Mouse (Mus musculus): ENCODE data around the gene Lin28a. TPM values are rescaled to one million over a fixed set of nuclear protein-coding genes. Genes with fewer than 3 reads are reported as not detected.
A peak's percentile ranks its signal among the peaks of the same experiment; 100 is the strongest.

Gene Lin28a
- polyA plus RNA-seq, 1 experiment from 2014 or later = 0.13 TPM

- no peak for DNase-seq (ENCODE audit: low spot score)
Measured at GRCm38 (mm10) chr4:134019641-134020351, 1.2 kb upstream of the Lin28a start.

- DNase-seq (ENCODE audit: low spot score) = no peak
Measured at GRCm38 (mm10) chr4:134019210-134019609, 569 bp upstream of the Lin28a start.

DNA sequence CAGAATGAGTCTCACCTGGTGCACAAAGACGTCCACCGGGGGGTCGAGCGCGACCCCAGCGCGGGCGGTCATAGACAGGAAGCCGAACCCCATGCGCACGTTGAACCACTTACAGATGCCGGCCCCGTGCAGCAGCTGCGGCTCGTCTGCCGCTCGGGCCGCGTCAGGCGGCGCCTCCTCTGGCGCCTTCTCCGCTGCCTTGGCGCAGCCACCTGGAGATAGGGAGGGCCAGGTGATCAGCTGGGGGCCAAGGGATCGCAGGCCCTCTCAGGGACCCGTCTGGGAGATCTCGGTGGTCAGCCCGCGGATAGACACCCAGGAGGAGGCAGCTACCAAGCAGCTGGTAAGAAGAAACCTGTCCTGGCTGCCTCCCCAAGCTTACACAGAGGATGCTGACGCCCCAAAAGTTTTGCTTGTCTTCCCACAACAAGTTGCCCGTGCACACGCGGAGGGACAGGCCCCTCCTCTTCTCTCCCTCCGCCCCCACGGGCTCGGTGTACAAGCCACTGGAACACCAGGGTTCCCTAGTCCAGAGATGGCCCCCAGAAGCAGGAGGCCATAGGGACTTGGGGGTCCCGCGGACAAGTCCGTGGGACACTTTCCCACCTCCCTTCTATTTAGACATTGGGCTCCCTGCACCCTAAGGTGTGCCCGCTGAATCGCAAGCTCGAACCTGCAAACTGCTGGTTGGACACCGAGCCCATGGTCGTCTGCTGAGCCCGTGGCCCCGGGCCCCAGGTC, 433 bp downstream of the Lin28a start:
- no peak for DNase-seq (ENCODE audit: low spot score)

GRCm38 (mm10) chr4:134017201-134017865, 1.3 kb downstream of the Lin28a start:
- no peak for DNase-seq (ENCODE audit: low spot score)

GRCm38 (mm10) chr4:134016767-134017166, 1.9 kb downstream of the Lin28a start:
- no peak for DNase-seq (ENCODE audit: low spot score)

DNA sequence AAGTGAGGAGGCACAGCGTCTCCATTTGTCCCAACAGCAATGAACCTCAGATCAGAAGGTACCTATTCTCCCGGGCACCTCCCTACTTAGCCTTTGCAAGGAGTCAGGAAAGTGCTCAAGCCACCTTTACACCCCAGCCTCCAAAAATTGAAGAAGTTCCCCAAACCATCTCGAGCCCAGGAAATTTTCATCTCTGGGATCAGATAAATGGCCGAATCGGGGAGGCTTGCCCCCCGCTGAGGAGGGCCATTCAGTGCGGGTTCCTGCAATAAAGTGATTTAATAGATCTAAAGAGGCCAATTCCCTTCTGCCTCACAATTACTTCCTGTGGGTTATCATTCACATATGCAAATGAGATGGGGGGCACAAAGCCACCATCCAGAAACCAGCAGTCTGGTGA, 2.4 kb downstream of the Lin28a start:
- no peak for DNase-seq (ENCODE audit: low spot score)

DNA sequence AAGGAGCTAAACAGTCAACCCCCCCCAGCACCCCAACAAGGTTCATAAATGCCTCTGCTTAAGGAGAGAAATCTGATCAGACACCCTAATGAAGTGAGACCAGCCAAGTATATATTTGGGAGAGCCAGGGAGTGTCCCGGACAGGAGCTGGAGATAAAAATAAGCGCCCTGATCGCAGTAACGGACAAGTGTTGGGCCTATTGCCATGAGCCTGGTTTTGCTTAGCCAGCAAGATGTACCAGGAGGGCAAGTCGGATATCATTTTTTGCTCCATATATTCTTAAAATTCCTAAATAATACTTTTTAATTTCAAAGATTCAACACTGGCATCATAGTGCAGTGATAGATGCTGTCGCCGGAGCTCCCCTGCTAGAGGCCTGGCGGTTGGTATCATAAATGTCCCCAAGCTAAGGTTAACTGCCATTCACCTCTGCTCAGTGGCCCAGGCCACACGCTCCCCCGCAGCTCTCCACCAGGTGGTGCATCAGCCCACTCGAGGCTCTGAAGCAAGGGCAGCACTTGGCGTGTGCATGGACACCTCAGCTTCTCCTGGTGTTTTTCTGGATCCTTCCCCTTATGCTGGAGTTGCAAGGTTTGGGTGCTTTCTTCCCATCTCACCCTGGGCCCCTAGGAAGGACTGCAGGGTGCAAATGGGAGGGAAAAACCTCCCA, 5.6 kb downstream of the Lin28a start:
- DNase-seq (ENCODE audit: low spot score) = peak; percentile 27

- no peak for DNase-seq (ENCODE audit: low spot score)
Measured at GRCm38 (mm10) chr4:134011450-134012414, 6.9 kb downstream of the Lin28a start.

DNA sequence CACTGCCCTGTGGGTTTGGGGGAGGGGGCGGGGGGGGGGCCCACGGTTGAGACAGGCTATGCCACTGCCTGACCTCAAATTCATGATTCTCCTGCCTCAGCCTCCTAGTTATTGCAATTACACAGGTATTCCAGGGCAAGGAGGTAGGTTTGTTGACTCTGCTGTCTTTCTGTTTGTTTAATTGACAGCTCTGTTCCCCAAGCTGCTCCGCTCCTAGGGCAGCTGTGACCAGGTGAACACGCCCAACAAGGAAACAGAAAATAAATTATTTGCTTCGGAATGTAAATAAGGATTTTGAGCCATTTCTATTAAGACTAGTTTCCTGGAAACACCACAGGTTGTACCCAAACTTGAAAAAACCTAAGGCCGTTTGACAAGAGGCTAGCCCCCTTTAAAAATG, 8.9 kb downstream of the Lin28a start:
- DNase-seq (ENCODE audit: low spot score) = no peak

- no peak for DNase-seq (ENCODE audit: low spot score)
Measured at GRCm38 (mm10) chr4:134006845-134007244, 11.8 kb downstream of the Lin28a start.

GRCm38 (mm10) chr4:134005581-134006358, 12.9 kb downstream of the Lin28a start:
- no peak for DNase-seq (ENCODE audit: low spot score)

GRCm38 (mm10) chr4:134002903-134003302, 15.7 kb downstream of the Lin28a start:
- no peak for DNase-seq (ENCODE audit: low spot score)

DNA sequence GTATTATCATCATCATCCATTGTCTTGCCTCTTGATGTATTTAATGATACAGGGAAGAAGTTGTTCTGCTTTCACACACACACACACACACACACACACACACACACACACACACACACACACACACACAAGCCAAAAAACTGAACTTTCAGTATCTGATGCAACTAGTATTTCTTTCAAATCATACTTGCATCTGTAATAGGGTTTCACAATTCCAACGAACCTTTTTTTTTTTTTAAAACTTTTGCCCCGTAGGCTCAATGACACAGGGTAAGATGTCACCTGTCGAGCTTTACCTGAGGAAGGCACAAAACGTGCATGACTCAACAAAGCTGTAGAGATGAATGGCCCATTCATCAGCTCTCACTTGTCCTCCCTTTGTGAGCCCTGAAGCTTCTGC, 16.4 kb downstream of the Lin28a start:
- DNase-seq (ENCODE audit: low spot score) = no peak

DNA sequence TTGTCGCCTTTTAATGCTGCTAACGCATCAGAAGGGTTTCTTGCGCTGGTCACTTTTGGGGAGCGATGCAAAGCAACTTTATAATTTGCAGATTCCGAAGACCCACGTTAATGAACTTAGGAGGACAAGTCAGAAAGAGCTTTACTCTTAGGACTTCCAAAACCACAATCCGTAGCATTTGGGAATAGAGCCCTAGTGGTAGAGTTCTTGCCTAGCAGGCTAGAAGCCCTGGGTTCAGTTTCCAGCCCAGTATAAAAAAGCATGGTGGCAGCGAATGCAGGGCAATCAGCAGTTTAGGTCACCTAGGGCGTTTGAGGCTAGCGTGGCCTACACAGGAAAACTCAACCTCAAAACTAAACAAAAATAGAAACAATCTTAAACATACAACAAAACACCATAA, 16.9 kb downstream of the Lin28a start:
- no peak for DNase-seq (ENCODE audit: low spot score)

DNA sequence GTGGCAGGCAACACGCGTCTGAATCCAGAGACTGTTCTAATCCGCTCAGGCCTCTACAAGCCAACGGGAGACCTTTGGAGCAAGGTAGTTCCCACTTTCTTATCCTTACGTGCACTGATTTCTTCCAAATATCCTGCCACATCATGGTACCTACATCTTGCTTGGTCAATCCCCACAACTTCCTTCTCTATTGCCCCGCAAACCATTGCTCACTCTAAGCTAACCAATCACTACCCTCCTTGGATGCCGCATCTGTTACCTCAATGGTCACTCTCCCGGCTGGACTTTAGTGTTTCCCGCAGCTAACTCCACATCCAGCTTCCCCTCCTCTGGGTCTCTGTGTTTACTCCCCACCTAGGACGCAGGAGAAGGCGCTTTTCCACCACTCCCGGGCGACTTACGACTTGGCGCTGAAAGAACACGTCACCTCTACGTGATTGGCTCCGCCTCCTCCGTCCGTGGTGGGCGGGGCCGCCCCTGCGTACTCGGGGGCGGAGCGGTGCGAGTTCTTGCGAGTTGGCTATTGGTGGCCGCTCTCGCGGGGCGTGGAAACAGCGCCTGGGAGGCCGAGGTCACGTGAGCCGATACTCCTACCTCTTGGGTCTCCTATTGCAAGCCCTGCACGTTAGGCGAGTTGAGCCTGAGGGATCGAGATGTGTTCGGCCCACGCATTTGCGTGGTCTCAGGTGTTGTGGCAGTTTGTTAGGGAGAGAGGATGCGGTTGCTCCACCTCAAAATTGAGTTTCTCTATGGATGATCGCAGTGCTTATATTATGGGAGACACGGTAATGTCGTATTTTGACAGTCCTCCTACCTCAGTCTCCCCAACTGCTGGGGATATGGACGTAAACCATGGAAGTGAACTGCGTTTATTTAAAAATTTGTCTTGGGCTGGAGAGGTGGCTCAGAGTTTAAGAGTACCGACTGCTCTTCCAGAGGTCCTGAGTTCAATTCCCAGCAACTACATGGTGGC, 17.9 kb downstream of the Lin28a start, which contains the start of gene Dhdds:
Gene Dhdds (minus strand): TSS at position 453 of the 973 bp plus-strand sequence.
- peak; percentile 98 for DNase-seq (ENCODE audit: low spot score)

GRCm38 (mm10) chr4:133994697-133995096, 23.9 kb downstream of the Lin28a start:
- no peak for DNase-seq (ENCODE audit: low spot score)

DNA sequence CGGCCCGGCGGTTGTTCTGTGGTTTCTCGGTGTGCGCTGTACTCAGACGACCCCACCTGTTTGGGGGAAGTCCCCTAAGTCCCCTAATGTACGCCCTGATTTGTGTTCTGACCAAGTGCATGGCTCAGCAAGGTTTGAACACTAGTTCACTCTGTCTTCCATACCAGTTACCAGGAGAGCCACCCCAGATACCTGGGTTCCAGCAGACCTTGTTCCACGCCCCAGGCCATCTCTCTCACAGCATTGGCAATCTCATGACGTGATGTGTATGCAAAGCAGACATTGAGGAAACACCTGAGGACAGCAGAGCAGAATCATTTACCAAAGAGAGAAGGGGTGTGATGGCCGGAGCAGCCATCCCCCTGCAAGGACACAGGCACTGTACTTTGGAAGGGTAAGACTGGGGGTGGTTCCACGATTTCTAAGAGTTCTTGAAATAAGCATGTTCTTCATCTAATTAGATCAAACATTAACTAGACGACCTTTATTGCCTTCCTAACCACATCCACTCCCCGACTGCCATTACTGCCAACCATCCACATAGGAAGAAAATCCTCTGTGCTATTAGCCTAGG, 27.5 kb downstream of the Lin28a start:
- no peak for DNase-seq (ENCODE audit: low spot score)

DNA sequence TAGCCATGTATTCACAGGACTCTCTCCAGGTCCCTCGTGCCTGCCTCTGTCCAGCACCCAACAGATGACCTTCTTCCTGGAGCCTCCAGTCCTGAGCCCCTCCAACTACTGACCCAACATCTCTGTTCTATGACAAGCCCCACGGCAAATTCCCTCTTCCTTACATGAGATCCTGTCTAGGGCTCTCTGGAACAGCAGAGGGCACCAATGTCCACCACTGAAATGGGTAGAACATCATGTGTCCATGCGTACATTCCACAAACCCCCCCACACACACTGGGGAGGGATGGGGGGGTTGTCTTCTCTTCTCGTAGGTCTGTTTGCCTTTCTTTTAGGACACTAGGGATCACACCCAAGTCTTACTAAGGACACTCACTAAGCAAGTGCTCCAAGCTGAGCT, 28.6 kb downstream of the Lin28a start:
- no peak for DNase-seq (ENCODE audit: low spot score)
